Mouse (Mus musculus): Measurements from ENCODE around the gene Trim24. TPM values are rescaled to one million over a fixed set of nuclear protein-coding genes. Genes with fewer than 3 reads are reported as not detected.
"Not testable (repeated sequence)": the region's sequence is repeated elsewhere in the genome, so short reads cannot be mapped to it uniquely, and the experiment has no call there.

The Trim24 gene
- polyA plus RNA-seq (2012; rRNA removed): 4.5 and 8.7 TPM in 2 replicates

GRCm38 (mm10) chr6:37870245-37871136 is at the start of gene Trim24:
Gene Trim24 (plus strand): TSS chr6:37870811.
- under 1% methylated on average over 89 of the region's 89 CpGs for WGBS
- H3K36me3 ChIP-seq (ENCODE audit: control insufficient read depth, insufficient read depth, low read length): no peaks in the 10 kb centered on the region
- H3K27me3 ChIP-seq (ENCODE audit: control insufficient read depth, insufficient read depth, low read length): no peaks in the 10 kb centered on the region
- H3K4me3 ChIP-seq (ENCODE audit: low read depth, low read length): peak within 1 kb of the TSS; percentile 93
- peak within 1 kb of the TSS; percentile 77 for H3K27ac ChIP-seq (ENCODE audit: insufficient read depth, low read depth, low read length)
- H3K4me1 ChIP-seq (ENCODE audit: control insufficient read depth, insufficient read depth, insufficient read length, low read length): no peaks in the 10 kb centered on the region
- TF ChIP-seq POLR2A (IDR thresholded peaks at IDR 0.05; ENCODE audit: low read depth, low read length) (peak; percentile 49; the same call in 1 of the 2 replicates), CTCF (IDR thresholded peaks at IDR 0.05; ENCODE audit: extremely low read depth, insufficient read length, insufficient replicate concordance, low read depth, low read length) (no peak)

- Histone ChIP-seq H3K27me3 (ENCODE audit: control insufficient read depth, insufficient read depth, low read length) (no peaks in the 10 kb centered on the region), H3K4me3 (ENCODE audit: low read depth, low read length) (no peak overlapping the region), H3K4me1 (ENCODE audit: control insufficient read depth, insufficient read depth, insufficient read length, low read length) (no peaks in the 10 kb centered on the region), H3K27ac (ENCODE audit: insufficient read depth, low read depth, low read length) (no peak overlapping the region), H3K36me3 (ENCODE audit: control insufficient read depth, insufficient read depth, low read length) (no peaks in the 10 kb centered on the region)
- 79% methylated on average over 6 of the region's 6 CpGs for WGBS
- TF ChIP-seq POLR2A (IDR thresholded peaks at IDR 0.05; ENCODE audit: low read depth, low read length) (no peak), CTCF (IDR thresholded peaks at IDR 0.05; ENCODE audit: extremely low read depth, insufficient read length, insufficient replicate concordance, low read depth, low read length) (no peak)
Measured at GRCm38 (mm10) chr6:37821531-37822051, 49.0 kb upstream of the Trim24 start.

- Histone ChIP-seq H3K36me3 (ENCODE audit: control insufficient read depth, insufficient read depth, low read length) (no peaks in the 10 kb centered on the region), H3K4me3 (ENCODE audit: low read depth, low read length) (no peak overlapping the region), H3K27me3 (ENCODE audit: control insufficient read depth, insufficient read depth, low read length) (no peaks in the 10 kb centered on the region), H3K4me1 (ENCODE audit: control insufficient read depth, insufficient read depth, insufficient read length, low read length) (no peaks in the 10 kb centered on the region), H3K27ac (ENCODE audit: insufficient read depth, low read depth, low read length) (no peak overlapping the region)
- WGBS: 76% methylated on average over 2 of the region's 2 CpGs
- no peak for TF ChIP-seq CTCF (IDR thresholded peaks at IDR 0.05; ENCODE audit: extremely low read depth, insufficient read length, insufficient replicate concordance, low read depth, low read length)
- TF ChIP-seq POLR2A (IDR thresholded peaks at IDR 0.05; ENCODE audit: low read depth, low read length): no peak
Measured at GRCm38 (mm10) chr6:37822390-37822789, 48.2 kb upstream of the Trim24 start.

- Histone ChIP-seq H3K4me3 (ENCODE audit: low read depth, low read length) (no peak overlapping the region), H3K27me3 (ENCODE audit: control insufficient read depth, insufficient read depth, low read length) (no peaks in the 10 kb centered on the region), H3K4me1 (ENCODE audit: control insufficient read depth, insufficient read depth, insufficient read length, low read length) (no peaks in the 10 kb centered on the region), H3K27ac (ENCODE audit: insufficient read depth, low read depth, low read length) (no peak overlapping the region), H3K36me3 (ENCODE audit: control insufficient read depth, insufficient read depth, low read length) (no peaks in the 10 kb centered on the region)
- 84% methylated on average over 4 of the region's 4 CpGs for WGBS
- TF ChIP-seq POLR2A (IDR thresholded peaks at IDR 0.05; ENCODE audit: low read depth, low read length): no peak
Measured at GRCm38 (mm10) chr6:37823731-37824130, 46.9 kb upstream of the Trim24 start.

- not testable (repeated sequence) for H3K4me1 ChIP-seq (ENCODE audit: control insufficient read depth, insufficient read depth, insufficient read length, low read length); H3K27me3 ChIP-seq (ENCODE audit: control insufficient read depth, insufficient read depth, low read length); H3K36me3 ChIP-seq (ENCODE audit: control insufficient read depth, insufficient read depth, low read length); H3K4me3 ChIP-seq (ENCODE audit: low read depth, low read length); H3K27ac ChIP-seq (ENCODE audit: insufficient read depth, low read depth, low read length)
- WGBS: 94% methylated on average over 7 of the region's 7 CpGs
Measured at GRCm38 (mm10) chr6:37825331-37826115, 45.1 kb upstream of the Trim24 start.

- Histone ChIP-seq H3K27me3 (ENCODE audit: control insufficient read depth, insufficient read depth, low read length) (no peaks in the 10 kb centered on the region), H3K4me1 (ENCODE audit: control insufficient read depth, insufficient read depth, insufficient read length, low read length) (peaks cover 2% of the 10 kb centered on the region; the same call in 1 of the 2 replicates), H3K27ac (ENCODE audit: insufficient read depth, low read depth, low read length) (no peak overlapping the region), H3K4me3 (ENCODE audit: low read depth, low read length) (no peak overlapping the region), H3K36me3 (ENCODE audit: control insufficient read depth, insufficient read depth, low read length) (no peaks in the 10 kb centered on the region)
- TF ChIP-seq CTCF (IDR thresholded peaks at IDR 0.05; ENCODE audit: extremely low read depth, insufficient read length, insufficient replicate concordance, low read depth, low read length): no peak
- no peak for TF ChIP-seq POLR2A (IDR thresholded peaks at IDR 0.05; ENCODE audit: low read depth, low read length)
- WGBS: 70% methylated on average over 3 of the region's 3 CpGs
Measured at GRCm38 (mm10) chr6:37828955-37829354, 41.7 kb upstream of the Trim24 start.

- H3K27ac ChIP-seq (ENCODE audit: insufficient read depth, low read depth, low read length): no peak overlapping the region
- no peak overlapping the region for H3K4me3 ChIP-seq (ENCODE audit: low read depth, low read length)
- no peaks in the 10 kb centered on the region for H3K36me3 ChIP-seq (ENCODE audit: control insufficient read depth, insufficient read depth, low read length)
- TF ChIP-seq POLR2A (IDR thresholded peaks at IDR 0.05; ENCODE audit: low read depth, low read length): no peak
- no peak for TF ChIP-seq CTCF (IDR thresholded peaks at IDR 0.05; ENCODE audit: extremely low read depth, insufficient read length, insufficient replicate concordance, low read depth, low read length)
- no peaks in the 10 kb centered on the region for H3K27me3 ChIP-seq (ENCODE audit: control insufficient read depth, insufficient read depth, low read length)
- peaks cover 2% of the 10 kb centered on the region; the same call in 1 of the 2 replicates for H3K4me1 ChIP-seq (ENCODE audit: control insufficient read depth, insufficient read depth, insufficient read length, low read length)
Measured at GRCm38 (mm10) chr6:37829631-37830030, 41.0 kb upstream of the Trim24 start.
